Mouse (Mus musculus) hindbrain, embryonic 11.5 days (tissue): ENCODE measurements around the gene Tagap1. TPM values are rescaled to one million over a fixed set of nuclear protein-coding genes. Genes with fewer than 3 reads are reported as not detected.
"Not testable (repeated sequence)": the region's sequence is repeated elsewhere in the genome, so short reads cannot be mapped to it uniquely, and the experiment has no call there.

Source experiments
- ATAC-seq: fragments of 200-750 bp; cut with Nextera tagmentation; 2 replicates; pipeline ENCODE4 v1.8.0; 2017; ENCODE audit warnings: mild to moderate bottlenecking, moderate TSS enrichment, moderate library complexity; ENCODE audit not compliant: low FRiP score
- DNase-seq: peaks from one replicate; pipeline ENCODE4 v3.0.0-alpha.2; 2015; ENCODE audit warnings: low spot score
- H3K27ac ChIP-seq: fragments of 300-500 bp; sonication (generic); 2 replicates; pipeline ENCODE4 v1.5.1; 2014; ENCODE audit warnings: mild to moderate bottlenecking, low read depth, low read length
- H3K27me3 ChIP-seq: fragments of 300-500 bp; sonication (generic); 2 replicates; pipeline ENCODE4 v1.6.1; 2014; ENCODE audit warnings: mild to moderate bottlenecking, low read length, moderate library complexity, mixed read lengths; ENCODE audit not compliant: control insufficient read depth, insufficient read depth
- H3K36me3 ChIP-seq: fragments of 300-500 bp; sonication (generic); 2 replicates; pipeline ENCODE4 v1.6.1; 2014; ENCODE audit warnings: mild to moderate bottlenecking, low read length, moderate library complexity, mixed read lengths; ENCODE audit not compliant: control insufficient read depth, insufficient read depth
- H3K4me1 ChIP-seq: fragments of 300-500 bp; sonication (generic); replicated peaks from 2 replicates; pipeline ENCODE4 v1.6.1; 2014; ENCODE audit warnings: low read length, mixed read lengths; ENCODE audit not compliant: control insufficient read depth, insufficient read depth
- H3K4me2 ChIP-seq: fragments of 300-500 bp; sonication (generic); replicated peaks from 2 replicates; pipeline ENCODE4 v1.6.1; 2014; ENCODE audit warnings: mild to moderate bottlenecking, low read depth, low read length
- H3K4me3 ChIP-seq: fragments of 300-500 bp; sonication (generic); 2 replicates; pipeline ENCODE4 v1.5.1; 2014; ENCODE audit warnings: low read depth, low read length
- H3K9ac ChIP-seq: fragments of 300-500 bp; sonication (generic); 2 replicates; pipeline ENCODE4 v1.6.1; 2014; ENCODE audit warnings: low read depth, low read length
- H3K9me3 ChIP-seq: fragments of 300-500 bp; sonication (generic); 2 replicates; pipeline ENCODE4 v1.6.1; 2016; ENCODE audit warnings: low read length; ENCODE audit not compliant: control insufficient read depth
- WGBS: fragments of 180-500 bp; shearing (Covaris S2); extraction: QIAGEN DNeasy Blood & Tissue Kit; methylation state at CpG from one replicate; pipeline ENCODE4 v1.1.7; 2014; 5-methylcytosine and 5-hydroxymethylcytosine counted together
- polyA plus RNA-seq: library from polyadenylated mRNA; unstranded; fragments of >200 nt; fragmentation: Nextera tagmentation; extraction: Ambion mirVana; gene quantifications from 2 replicates; pipeline ENCODE4 v1.2.1, GENCODE M21; 2014

Tagap1 gene
- polyA plus RNA-seq, 1 experiment from 2014 or later: 57.1 TPM

DNA sequence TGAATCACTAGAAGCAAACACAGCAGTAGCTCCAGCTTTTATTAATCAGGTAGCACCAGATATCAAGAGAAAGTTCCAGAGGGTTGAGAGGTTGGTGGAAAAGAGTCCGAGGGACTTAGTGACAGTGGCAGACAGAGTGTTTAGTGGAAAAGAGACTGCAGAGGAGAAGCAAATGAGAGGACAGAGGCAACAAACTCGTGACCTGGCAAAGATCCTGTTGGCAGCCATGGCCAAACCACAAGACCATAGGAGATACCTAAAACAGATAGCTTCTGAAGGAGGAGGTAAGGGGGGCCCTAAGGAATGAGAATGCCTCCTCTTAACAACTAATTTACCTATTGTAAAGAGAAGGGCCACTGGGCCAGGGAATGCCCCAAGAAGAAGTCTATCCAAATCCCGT lies 41.6 kb downstream of the Tagap1 start:
- ATAC-seq, H3K4me2 ChIP-seq, H3K4me3 ChIP-seq, H3K9ac ChIP-seq, H3K27me3 ChIP-seq, H3K9me3 ChIP-seq, H3K4me1 ChIP-seq, DNase-seq, H3K36me3 ChIP-seq, H3K27ac ChIP-seq: not testable (repeated sequence)
- WGBS: 89% methylated on average over 3 of the region's 3 CpGs

DNA sequence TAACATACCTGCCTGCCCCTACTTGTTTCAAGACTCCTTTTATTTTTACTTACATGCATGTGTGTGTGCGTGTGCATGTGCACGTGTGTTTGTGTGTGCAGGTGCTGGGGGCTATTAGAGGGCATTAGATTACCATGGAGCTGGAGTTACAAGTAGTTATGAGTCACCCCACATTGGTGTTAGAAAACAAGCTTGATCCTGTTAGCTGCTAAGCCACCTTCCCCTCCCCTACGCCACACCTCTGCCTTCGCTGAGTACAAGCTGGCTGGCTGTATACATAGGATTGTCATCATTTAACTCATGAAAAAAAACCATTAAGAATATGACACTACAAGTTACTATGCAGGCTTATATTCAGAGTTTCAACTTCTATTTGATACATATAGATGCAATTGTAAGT lies 45.7 kb downstream of the Tagap1 start:
- 89% methylated on average over 2 of the region's 4 CpGs for WGBS
- H3K9me3 ChIP-seq, H3K36me3 ChIP-seq, H3K4me3 ChIP-seq, ATAC-seq, H3K9ac ChIP-seq, DNase-seq, H3K4me1 ChIP-seq, H3K27me3 ChIP-seq, H3K27ac ChIP-seq, H3K4me2 ChIP-seq: not testable (repeated sequence)

GRCm38 (mm10) chr17:6914066-6914465 lies 46.9 kb downstream of the Tagap1 start:
- not testable (repeated sequence) for DNase-seq, H3K9me3 ChIP-seq, H3K9ac ChIP-seq, H3K4me3 ChIP-seq, H3K27me3 ChIP-seq, H3K4me1 ChIP-seq, H3K27ac ChIP-seq, ATAC-seq, H3K36me3 ChIP-seq, H3K4me2 ChIP-seq
- WGBS: 95% methylated on average over 1 of the region's 6 CpGs

Other genes starting within 250 kb of the Tagap1 start
- gene Ezr, start 178.4 kb downstream of the Tagap1 start, polyA plus RNA-seq: 73.8 and 91.1 TPM in 2 replicates
- gene Rsph3b, start 12.5 kb downstream of the Tagap1 start, polyA plus RNA-seq: 50.5 and 50.8 TPM in 2 replicates
- 115 TPM in 2 replicates for gene Rnaset2b, start 9.5 kb upstream of the Tagap1 start, polyA plus RNA-seq
- 0.18 TPM in 1 of 2 replicates, not detected in the other for gene Gm49721, start 17.7 kb upstream of the Tagap1 start, polyA plus RNA-seq
- gene Gm1604a, start 64.4 kb upstream of the Tagap1 start, polyA plus RNA-seq: not detected in 2 replicates
- gene Rps6ka2, start 209.0 kb upstream of the Tagap1 start, polyA plus RNA-seq: 22.5 and 27.2 TPM in 2 replicates